Mouse (Mus musculus) CH12.LX (cell line): ENCODE results near the gene Dtx3. TPM values are rescaled to one million over a fixed set of nuclear protein-coding genes. Genes with fewer than 3 reads are reported as not detected.

Experiments
- DNase-seq: peaks from one replicate; pipeline ENCODE4 v3.0.0-alpha.2; 2013; ENCODE audit errors: extremely low read depth
- H3K27ac ChIP-seq: 2 replicates; pipeline ENCODE4 v1.5.1; 2012; ENCODE audit warnings: low read depth, mild to moderate bottlenecking, control low read depth, moderate library complexity; ENCODE audit not compliant: insufficient read depth
- H3K27me3 ChIP-seq: replicated peaks from 2 replicates; pipeline ENCODE3; 2012; ENCODE audit warnings: inconsistent platforms
- H3K36me3 ChIP-seq, 2 experiments: replicated peaks in 1 of 2; 2 replicates each; pipeline versions ENCODE3 to v1.6.1; 2012; ENCODE audit warnings: inconsistent platforms in 1 of 2, low read length in 1 of 2, mild to moderate bottlenecking in 1 of 2, mixed read lengths in 1 of 2, moderate library complexity in 1 of 2; ENCODE audit not compliant: control insufficient read depth in 1 of 2, insufficient read depth in 1 of 2
- H3K4me1 ChIP-seq, 2 experiments: 2 replicates each; pipeline ENCODE4 v1.6.1; 2012; ENCODE audit warnings: inconsistent platforms in 1 of 2, moderate library complexity in 1 of 2; ENCODE audit not compliant: insufficient read depth in 2 of 2, control insufficient read depth in 1 of 2
- H3K4me2 ChIP-seq: 2 replicates; pipeline ENCODE4 v1.6.1; 2012; ENCODE audit warnings: low read depth, mild to moderate bottlenecking, control low read depth; ENCODE audit not compliant: poor library complexity, insufficient read depth, severe bottlenecking
- H3K4me3 ChIP-seq, 3 experiments: fragments of 150-350 bp in 1 of 3; sonication (generic) in 1 of 3; replicated peaks in 1 of 3; 2 replicates each; pipeline versions ENCODE3 to v1.5.1; 2011 to 2012; ENCODE audit warnings: low read depth in 2 of 3, low read length in 2 of 3, mild to moderate bottlenecking in 2 of 3, moderate library complexity in 2 of 3, control low read depth in 1 of 3, improper control_type of control experiment in 1 of 3, inconsistent platforms in 1 of 3, mixed read lengths in 1 of 3; ENCODE audit not compliant: poor library complexity in 1 of 3
- H3K79me2 ChIP-seq: replicated peaks from 2 replicates; pipeline ENCODE4 v1.6.1; 2012; ENCODE audit warnings: mild to moderate bottlenecking, moderate library complexity; ENCODE audit not compliant: control insufficient read depth, poor library complexity, insufficient read depth, severe bottlenecking; ENCODE audit errors: extremely low read depth
- H3K9ac ChIP-seq: 2 replicates; pipeline ENCODE4 v1.6.1; 2012; ENCODE audit warnings: low read depth, mild to moderate bottlenecking, control low read depth, moderate library complexity; ENCODE audit not compliant: insufficient read depth
- H3K9me3 ChIP-seq: replicated peaks from 2 replicates; pipeline ENCODE3; 2012; ENCODE audit warnings: low read length, inconsistent platforms, mixed read lengths
- CHD1 ChIP-seq: IDR thresholded peaks from 2 replicates; pipeline ENCODE4 v1.6.1; 2012; ENCODE audit warnings: low read depth, low read length, improper control_type of control experiment, inconsistent platforms
- CTCF ChIP-seq, 2 experiments: IDR thresholded peaks in 1 of 2; conservative IDR thresholded peaks in 1 of 2; 2 replicates each; pipeline ENCODE4 v1.5.1; 2011 to 2012; ENCODE audit warnings: low read depth in 2 of 2, low read length in 2 of 2, improper control_type of control experiment in 1 of 2, inconsistent platforms in 1 of 2, mild to moderate bottlenecking in 1 of 2, moderate library complexity in 1 of 2
- ETS1 ChIP-seq: conservative IDR thresholded peaks from 2 replicates; pipeline ENCODE4 v1.6.1; 2012; ENCODE audit warnings: low read depth, mild to moderate bottlenecking, inconsistent platforms, low read length, improper control_type of control experiment, moderate library complexity
- HCFC1 ChIP-seq: IDR thresholded peaks from 2 replicates; pipeline ENCODE4 v1.6.1; 2012; ENCODE audit warnings: low read depth, mild to moderate bottlenecking, inconsistent platforms, low read length, improper control_type of control experiment
- IRF4 ChIP-seq: IDR thresholded peaks from 2 replicates; pipeline ENCODE4 v1.6.1; 2014; ENCODE audit warnings: low read depth, mild to moderate bottlenecking, inconsistent platforms, low read length, improper control_type of control experiment
- JUN ChIP-seq: IDR thresholded peaks from 2 replicates; pipeline ENCODE4 v1.6.1; 2011; ENCODE audit warnings: low read depth, mild to moderate bottlenecking, low read length, improper control_type of control experiment, moderate library complexity; ENCODE audit not compliant: insufficient read depth
- JUND ChIP-seq: conservative IDR thresholded peaks from 2 replicates; pipeline ENCODE4 v1.6.1; 2011; ENCODE audit warnings: low read depth, low read length, improper control_type of control experiment
- MAFK ChIP-seq: IDR thresholded peaks from 2 replicates; pipeline ENCODE4 v1.6.1; 2011; ENCODE audit warnings: low read length, improper control_type of control experiment; ENCODE audit not compliant: insufficient replicate concordance
- MAX ChIP-seq: IDR thresholded peaks from 2 replicates; pipeline ENCODE4 v1.6.1; 2011; ENCODE audit warnings: low read length, improper control_type of control experiment
- MAZ ChIP-seq: IDR thresholded peaks from 2 replicates; pipeline ENCODE4 v1.6.1; 2012; ENCODE audit warnings: low read depth, mild to moderate bottlenecking, inconsistent platforms, low read length, improper control_type of control experiment, moderate library complexity
- MXI1 ChIP-seq: IDR thresholded peaks from 2 replicates; pipeline ENCODE4 v1.6.1; 2011; ENCODE audit warnings: mild to moderate bottlenecking, low read depth, low read length, improper control_type of control experiment
- NRF1 ChIP-seq: IDR thresholded peaks from 2 replicates; pipeline ENCODE4 v1.6.1; 2014; ENCODE audit warnings: low read depth, mild to moderate bottlenecking, inconsistent platforms, low read length, improper control_type of control experiment, moderate library complexity
- PAX5 ChIP-seq: IDR thresholded peaks from 2 replicates; pipeline ENCODE4 v1.6.1; 2012; ENCODE audit warnings: low read length, inconsistent platforms, mixed read lengths
- POLR2A ChIP-seq: IDR thresholded peaks from 2 replicates; pipeline ENCODE4 v1.6.1; 2011; ENCODE audit warnings: low read depth, mild to moderate bottlenecking, improper control_type of control experiment, low read length
- POLR2AphosphoS2 ChIP-seq: IDR thresholded peaks from 2 replicates; pipeline ENCODE4 v1.6.1; 2011; ENCODE audit warnings: low read depth, low read length, improper control_type of control experiment
- RAD21 ChIP-seq: IDR thresholded peaks from 2 replicates; pipeline ENCODE4 v1.6.1; 2011; ENCODE audit warnings: low read depth, mild to moderate bottlenecking, low read length, improper control_type of control experiment, moderate library complexity
- RCOR1 ChIP-seq: conservative IDR thresholded peaks from 2 replicates; pipeline ENCODE4 v1.6.1; 2012; ENCODE audit warnings: low read depth, mild to moderate bottlenecking, inconsistent platforms, low read length, improper control_type of control experiment
- SIN3A ChIP-seq: IDR thresholded peaks from 2 replicates; pipeline ENCODE4 v1.6.1; 2012; ENCODE audit warnings: low read length, improper control_type of control experiment, inconsistent platforms
- SMC3 ChIP-seq: IDR thresholded peaks from 2 replicates; pipeline ENCODE4 v1.6.1; 2011; ENCODE audit warnings: low read depth, low read length, improper control_type of control experiment
- TBP ChIP-seq: conservative IDR thresholded peaks from 2 replicates; pipeline ENCODE4 v1.6.1; 2011; ENCODE audit warnings: low read depth, low read length, improper control_type of control experiment
- TCF12 ChIP-seq: IDR thresholded peaks from 2 replicates; pipeline ENCODE4 v1.6.1; 2014; ENCODE audit warnings: low read depth, mild to moderate bottlenecking, inconsistent platforms, low read length, improper control_type of control experiment
- UBTF ChIP-seq: IDR thresholded peaks from 2 replicates; pipeline ENCODE4 v1.6.1; 2012; ENCODE audit warnings: low read depth, mild to moderate bottlenecking, inconsistent platforms, low read length, improper control_type of control experiment, moderate library complexity
- USF1 ChIP-seq: IDR thresholded peaks from 2 replicates; pipeline ENCODE4 v1.6.1; 2014; ENCODE audit warnings: low read depth, mild to moderate bottlenecking, inconsistent platforms, low read length, improper control_type of control experiment
- ZNF384 ChIP-seq: IDR thresholded peaks from 2 replicates; pipeline ENCODE4 v1.6.1; 2012; ENCODE audit warnings: low read depth, low read length, improper control_type of control experiment, inconsistent platforms
- dilution Hi-C: fragments of 300-500 bp; cut with MboI; formaldehyde crosslinking; loops from 2 replicates; pipeline ENCODE4 v1.14.3; 2020; ENCODE audit warnings: low sequenced_read_pairs; ENCODE audit not compliant: extremely low pct_unique_long_range_greater_than_20kb, extremely low pct_ligation_motif_present
- in situ Hi-C: fragments of 300-500 bp; cut with MboI; formaldehyde crosslinking; loops from 3 replicates; pipeline ENCODE4 v1.14.3; 2019; ENCODE audit warnings: low sequenced_read_pairs, low pct_ligation_motif_present, low pct_unique_long_range_greater_than_20kb, mixed read lengths
- polyA plus RNA-seq: library from polyadenylated mRNA; unstranded; fragments of >175 nt; gene quantifications from 2 replicates; pipeline ENCODE4 v1.2.1, GENCODE M21; 2012; ENCODE audit warnings: low read depth; ENCODE audit not compliant: insufficient read length
- total RNA-seq, 2 experiments: library from RNA; depleted of rRNA; stranded (reverse); fragments of 300-350 nt in 1 of 2; fragments of >200 nt in 1 of 2; gene quantifications; 2 replicates each; pipeline ENCODE4 v1.2.3; 2012 to 2014

The Dtx3 gene
- total and polyA plus RNA-seq, 3 experiments, result 18.9 to 51.2 (median 27.6) TPM

GRCm38 (mm10) chr10:127183759-127184158 is 11.8 kb downstream of the Dtx3 start:
- in situ Hi-C loops (no loop called here), dilution Hi-C loops (no loop called here)
- Histone ChIP-seq H3K36me3 (peaks cover 0 to 36% of the 10 kb centered on the region in 2 experiments), H3K9me3 (peaks cover 7% of the 10 kb centered on the region), H3K4me3 (no peak overlapping the region), H3K27ac (no peak overlapping the region), H3K4me2 (no peak overlapping the region), H3K4me1 (peaks cover 2 to 6% of the 10 kb centered on the region in 2 experiments; a peak in 1 of 4 replicates), H3K79me2 (no peaks in the 10 kb centered on the region), H3K27me3 (no peaks in the 10 kb centered on the region), H3K9ac (no peak overlapping the region)
- no peak for TF ChIP-seq UBTF
- no peak for TF ChIP-seq JUN
- no peak for TF ChIP-seq POLR2AphosphoS2
- TF ChIP-seq SIN3A, result no peak
- no peak for TF ChIP-seq MAFK
- TF ChIP-seq TBP, result no peak
- no peak for TF ChIP-seq MAX
- TF ChIP-seq HCFC1, result no peak
- no peak for TF ChIP-seq PAX5
- TF ChIP-seq USF1, result no peak
- TF ChIP-seq ZNF384, result no peak
- TF ChIP-seq IRF4, result no peak
- DNase-seq, result no peak

- in situ Hi-C loops (no loop called here), dilution Hi-C loops (no loop called here)
- no peaks in the 10 kb centered on the region for H3K79me2 ChIP-seq
- H3K4me3 ChIP-seq, result no peak overlapping the region
- DNase-seq, result no peak
- TF ChIP-seq MXI1, result no peak
- no peak for TF ChIP-seq USF1
- TF ChIP-seq TCF12, result no peak
- TF ChIP-seq ETS1, result no peak
- TF ChIP-seq MAZ, result no peak
- no peak for TF ChIP-seq NRF1
- no peak for TF ChIP-seq POLR2AphosphoS2
- TF ChIP-seq SIN3A, result no peak
- TF ChIP-seq SMC3, result no peak
- no peak for TF ChIP-seq CHD1
- no peak for TF ChIP-seq RAD21
- TF ChIP-seq RCOR1, result no peak
- no peak for TF ChIP-seq IRF4
- no peak for TF ChIP-seq MAX
- no peak for TF ChIP-seq JUND
- no peak for TF ChIP-seq UBTF
- TF ChIP-seq POLR2A, result no peak
- no peak for TF ChIP-seq CTCF (conservative IDR thresholded peaks at IDR 0.05 in 1 of 2, IDR thresholded peaks at IDR 0.05 in 1 of 2; ENCODE audit: low read depth in 2 of 2, low read length in 2 of 2)
- H3K27me3 ChIP-seq, result no peaks in the 10 kb centered on the region
- no peak overlapping the region for H3K4me2 ChIP-seq
- H3K9me3 ChIP-seq, result peaks cover 7% of the 10 kb centered on the region
- no peak overlapping the region for H3K9ac ChIP-seq
- peaks cover 0 to 36% of the 10 kb centered on the region in 2 experiments for H3K36me3 ChIP-seq
- no peak overlapping the region for H3K27ac ChIP-seq
- peaks cover 2 to 7% of the 10 kb centered on the region in 2 experiments; a peak in 2 of 4 replicates for H3K4me1 ChIP-seq
These were observed 12.9 kb downstream of the Dtx3 start for GRCm38 (mm10) chr10:127182624-127183023.
